Mouse (Mus musculus): ENCODE results near the gene Lmo3. TPM values are rescaled to one million over a fixed set of nuclear protein-coding genes. Genes with fewer than 3 reads are reported as not detected.

Gene Lmo3
- polyA plus RNA-seq, 1 experiment from 2014 or later: 75.4 TPM

DNA sequence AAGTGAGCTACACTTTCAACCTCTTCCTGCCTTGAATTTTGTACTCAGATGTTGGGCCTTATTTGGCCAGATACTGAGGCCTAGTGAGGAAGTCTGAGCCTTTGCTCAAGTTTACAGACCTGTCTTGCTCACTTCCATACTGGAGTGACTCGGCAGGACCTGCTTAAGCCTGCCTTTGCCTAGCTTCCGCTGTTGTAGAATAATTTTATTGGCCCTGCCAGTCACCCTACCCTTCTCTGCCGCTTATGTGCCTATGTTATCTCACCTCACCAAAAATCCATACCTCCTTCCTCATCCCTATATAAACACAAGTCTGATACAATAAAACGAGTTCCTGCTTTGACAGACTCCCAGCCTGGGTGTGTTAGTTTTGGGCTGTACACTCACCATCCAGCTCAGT, 235.2 kb downstream of the Lmo3 start:
- Histone ChIP-seq H3K9ac (replicated peaks) (no peak overlapping the region), H3K36me3 (no peaks in the 10 kb centered on the region), H3K4me1 (no peaks in the 10 kb centered on the region), H3K4me2 (replicated peaks) (no peak overlapping the region), H3K27me3 (no peaks in the 10 kb centered on the region), H3K9me3 (0 out of 2 replicates have a peak, but pooled peaks cover 4% of the 10 kb centered on the region), H3K27ac (replicated peaks) (no peak overlapping the region), H3K4me3 (no peak overlapping the region)
- 86% methylated on average over 4 of the region's 4 CpGs for WGBS
- no peak for ATAC-seq (ENCODE audit: low FRiP score, low read depth)

DNA sequence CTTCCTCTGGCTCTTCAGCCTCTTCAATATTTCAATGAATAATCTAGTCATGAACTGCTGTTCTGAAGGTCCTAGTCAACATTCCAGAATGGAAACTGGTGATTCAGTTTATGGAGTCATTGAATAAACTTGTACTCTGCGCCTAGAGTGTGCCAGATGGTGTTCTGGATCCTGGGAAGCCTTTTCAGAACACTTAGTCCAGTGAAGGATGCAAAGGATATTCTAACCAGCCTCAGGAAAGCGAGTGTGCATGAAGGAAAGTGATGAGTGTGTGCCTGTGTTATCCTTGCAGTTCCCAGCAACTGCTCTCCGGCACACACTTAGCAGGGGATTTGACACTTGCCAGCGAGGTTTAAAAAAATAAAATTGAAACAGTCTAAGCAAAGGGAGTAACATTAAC, 245.9 kb downstream of the Lmo3 start:
- no peaks in the 10 kb centered on the region for H3K27me3 ChIP-seq
- WGBS: 78% methylated on average over 4 of the region's 4 CpGs
- ATAC-seq (ENCODE audit: low FRiP score, low read depth): no peak

DNA sequence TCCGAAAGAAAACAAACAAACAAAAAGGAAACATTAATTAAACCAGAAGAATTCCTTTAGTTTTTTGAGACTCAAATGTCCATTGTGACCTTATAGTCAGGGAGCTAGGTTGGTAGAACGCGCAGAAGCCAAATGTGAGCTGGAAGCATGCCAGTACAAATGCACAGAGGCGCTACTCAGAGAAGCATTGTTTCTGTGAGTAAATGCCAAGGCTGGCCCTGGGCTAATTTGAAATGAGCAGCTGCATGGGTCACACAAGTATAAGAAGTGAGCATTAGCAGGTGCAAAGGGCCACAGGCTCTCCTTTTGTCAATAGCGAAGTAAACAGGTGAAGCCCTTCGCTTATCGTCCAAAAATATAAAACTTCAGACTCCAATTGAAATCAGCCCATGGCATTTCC, 247.8 kb downstream of the Lmo3 start:
- Histone ChIP-seq H3K27ac (replicated peaks) (no peak overlapping the region), H3K36me3 (no peaks in the 10 kb centered on the region), H3K9me3 (no peaks in the 10 kb centered on the region), H3K4me2 (replicated peaks) (no peak overlapping the region), H3K9ac (replicated peaks) (no peak overlapping the region), H3K4me3 (no peak overlapping the region), H3K4me1 (no peaks in the 10 kb centered on the region), H3K27me3 (no peaks in the 10 kb centered on the region)
- ATAC-seq (ENCODE audit: low FRiP score, low read depth): no peak
- WGBS: 77% methylated on average over 7 of the region's 7 CpGs

More for the DNA sequence above, 245.9 kb downstream of the Lmo3 start:
- no peak overlapping the region for H3K9ac ChIP-seq (replicated peaks)
- no peak overlapping the region for H3K4me2 ChIP-seq (replicated peaks)
- H3K36me3 ChIP-seq: no peaks in the 10 kb centered on the region
- no peak overlapping the region for H3K27ac ChIP-seq (replicated peaks)
- no peaks in the 10 kb centered on the region for H3K4me1 ChIP-seq
- no peak overlapping the region for H3K4me3 ChIP-seq
- 0 out of 2 replicates have a peak, but pooled peaks cover 3% of the 10 kb centered on the region for H3K9me3 ChIP-seq

DNA sequence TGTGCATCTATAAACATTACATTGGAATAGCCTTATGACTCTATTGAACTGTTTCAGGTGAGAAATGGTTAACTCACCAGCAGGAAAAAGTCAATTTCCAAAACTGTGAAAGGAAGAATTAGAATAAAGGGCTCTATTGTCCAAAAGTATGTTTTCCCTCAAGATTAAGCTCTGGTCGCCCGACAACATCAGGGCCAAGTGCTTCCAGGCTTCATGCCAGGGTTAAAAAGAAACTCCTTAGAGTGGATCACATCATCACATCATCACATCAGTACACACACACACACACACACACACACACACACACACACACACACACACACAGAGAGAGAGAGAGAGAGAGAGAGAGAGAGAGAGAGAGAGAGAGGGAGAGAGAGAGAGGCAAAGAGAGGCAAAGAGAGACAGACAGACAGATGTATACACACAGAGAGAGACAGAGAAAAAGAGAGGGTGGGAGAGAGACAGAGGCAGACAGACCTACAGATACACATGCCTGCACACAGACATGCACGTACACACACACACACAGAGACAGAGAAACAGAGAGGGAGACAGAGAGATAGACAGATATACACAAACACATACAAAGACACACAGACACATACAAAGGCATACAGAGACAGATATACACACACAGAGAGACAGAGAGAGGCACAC, 255.9 kb downstream of the Lmo3 start:
- 21% methylated on average over 2 of the region's 3 CpGs for WGBS
- H3K4me2 ChIP-seq (replicated peaks): no peak overlapping the region
- no peaks in the 10 kb centered on the region for H3K36me3 ChIP-seq
- H3K4me1 ChIP-seq: no peaks in the 10 kb centered on the region
- H3K9ac ChIP-seq (replicated peaks): no peak overlapping the region
- H3K9me3 ChIP-seq: no peaks in the 10 kb centered on the region
- no peak overlapping the region for H3K27ac ChIP-seq (replicated peaks)
- H3K27me3 ChIP-seq: no peaks in the 10 kb centered on the region
- no peak overlapping the region for H3K4me3 ChIP-seq
- 0 out of 2 replicates have a peak, but pooled peaks have one; percentile 23 for ATAC-seq (ENCODE audit: low FRiP score, low read depth)

DNA sequence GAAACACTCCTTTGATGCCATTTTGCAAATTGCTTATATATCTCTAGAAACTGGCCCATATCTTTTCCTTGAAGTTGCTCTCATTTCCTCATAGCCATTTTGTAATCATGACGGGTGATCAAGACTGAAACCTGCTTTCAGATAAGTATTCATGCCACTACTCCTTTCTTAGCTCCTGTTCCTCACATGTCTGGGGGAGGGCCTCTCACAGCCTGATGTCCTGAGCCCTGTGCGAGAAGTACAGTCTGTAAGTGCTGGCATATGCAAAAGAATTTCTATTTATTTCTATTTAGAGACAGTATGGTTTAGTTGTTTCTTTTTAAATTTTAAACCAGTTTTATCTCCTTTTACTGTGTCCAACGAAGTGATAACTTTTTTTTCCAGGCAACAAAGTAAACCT, 256.6 kb downstream of the Lmo3 start:
- Histone ChIP-seq H3K9me3 (no peaks in the 10 kb centered on the region), H3K27ac (replicated peaks) (no peak overlapping the region), H3K4me2 (replicated peaks) (no peak overlapping the region), H3K4me1 (no peaks in the 10 kb centered on the region), H3K4me3 (no peak overlapping the region), H3K27me3 (no peaks in the 10 kb centered on the region), H3K36me3 (no peaks in the 10 kb centered on the region), H3K9ac (replicated peaks) (no peak overlapping the region)
- ATAC-seq (ENCODE audit: low FRiP score, low read depth): no peak
- 69% methylated on average over 3 of the region's 3 CpGs for WGBS

DNA sequence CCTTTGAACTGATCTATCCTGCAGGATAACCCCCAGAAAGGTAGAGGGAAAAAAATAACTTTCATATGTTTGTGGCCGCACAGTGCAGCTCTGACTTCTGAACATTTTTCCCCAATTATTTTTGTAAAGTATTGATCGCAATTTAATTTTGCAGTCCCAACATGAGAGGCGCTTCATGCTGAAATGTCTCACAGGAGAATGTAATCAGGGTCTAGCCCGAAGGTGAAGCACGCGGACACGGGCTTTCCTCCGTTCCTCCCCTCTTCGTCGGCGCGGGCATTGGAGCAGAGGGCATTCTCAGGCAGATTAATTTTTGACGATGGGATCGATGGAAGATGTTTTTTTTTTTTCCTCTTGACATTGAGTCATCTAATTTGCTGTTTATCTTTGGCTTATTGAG, 258.4 kb downstream of the Lmo3 start:
- ATAC-seq (ENCODE audit: low FRiP score, low read depth): 0 out of 2 replicates have a peak, but pooled peaks have one; percentile 52
- Histone ChIP-seq H3K4me2 (replicated peaks) (no peak overlapping the region), H3K27me3 (no peaks in the 10 kb centered on the region), H3K4me1 (no peaks in the 10 kb centered on the region), H3K27ac (replicated peaks) (no peak overlapping the region), H3K4me3 (no peak overlapping the region), H3K9me3 (no peaks in the 10 kb centered on the region), H3K9ac (replicated peaks) (no peak overlapping the region), H3K36me3 (no peaks in the 10 kb centered on the region)
- WGBS: 86% methylated on average over 14 of the region's 14 CpGs

DNA sequence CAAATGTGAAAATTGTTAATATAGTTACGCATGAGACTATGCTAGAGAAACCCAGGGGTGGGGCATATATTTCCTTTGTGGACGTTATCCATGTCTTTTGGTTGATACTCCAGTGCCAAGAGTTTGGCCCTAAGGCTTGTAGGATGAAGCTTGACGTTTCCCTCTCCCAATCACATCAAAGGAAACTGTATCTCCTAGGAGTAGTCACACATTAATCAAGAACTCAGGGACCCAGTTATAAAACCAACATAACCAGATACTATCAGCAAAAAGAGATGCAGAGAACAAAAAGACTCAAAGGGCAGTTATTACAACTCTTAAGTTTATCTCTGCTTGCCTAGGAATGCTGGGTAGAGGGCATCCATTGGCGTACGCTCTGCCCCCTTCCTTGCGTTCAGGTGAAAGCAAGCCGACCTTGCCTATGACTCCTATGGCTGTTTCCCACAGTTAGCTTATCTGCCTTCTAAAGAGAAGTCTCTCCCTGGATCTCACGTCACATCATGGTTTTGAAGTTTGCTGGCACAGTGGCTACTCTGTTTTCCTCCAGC, 261.5 kb downstream of the Lmo3 start:
- 86% methylated on average over 8 of the region's 8 CpGs for WGBS
- Histone ChIP-seq H3K27me3 (no peaks in the 10 kb centered on the region), H3K9ac (replicated peaks) (no peak overlapping the region), H3K4me3 (no peak overlapping the region), H3K4me2 (replicated peaks) (no peak overlapping the region), H3K36me3 (no peaks in the 10 kb centered on the region), H3K27ac (replicated peaks) (no peak overlapping the region), H3K9me3 (no peaks in the 10 kb centered on the region), H3K4me1 (no peaks in the 10 kb centered on the region)
- ATAC-seq (ENCODE audit: low FRiP score, low read depth): no peak

Other genes with a start within 250 kb of the Lmo3 start
- gene Igbp1b, start 76.6 kb upstream of the Lmo3 start, polyA plus RNA-seq (2016; fragmentation: Nextera tagmentation; extraction: Ambion mirVana): 0.21 TPM in 1 of 2 replicates, not detected in the other

Data from midbrain, embryonic 12.5 days (tissue).